Mouse (Mus musculus) CH12.LX (cell line): ENCODE data around the gene Paxip1. TPM values are rescaled to one million over a fixed set of nuclear protein-coding genes. Genes with fewer than 3 reads are reported as not detected.

Experiments
- DNase-seq: peaks from one replicate; pipeline ENCODE4 v3.0.0-alpha.2; 2013; ENCODE audit errors: extremely low read depth
- H3K27ac ChIP-seq: 2 replicates; pipeline ENCODE4 v1.5.1; 2012; ENCODE audit warnings: low read depth, mild to moderate bottlenecking, control low read depth, moderate library complexity; ENCODE audit not compliant: insufficient read depth
- H3K27me3 ChIP-seq: replicated peaks from 2 replicates; pipeline ENCODE3; 2012; ENCODE audit warnings: inconsistent platforms
- H3K36me3 ChIP-seq, 2 experiments: replicated peaks in 1 of 2; 2 replicates each; pipeline versions ENCODE3 to v1.6.1; 2012; ENCODE audit warnings: inconsistent platforms in 1 of 2, low read length in 1 of 2, mild to moderate bottlenecking in 1 of 2, mixed read lengths in 1 of 2, moderate library complexity in 1 of 2; ENCODE audit not compliant: control insufficient read depth in 1 of 2, insufficient read depth in 1 of 2
- H3K4me1 ChIP-seq, 2 experiments: 2 replicates each; pipeline ENCODE4 v1.6.1; 2012; ENCODE audit warnings: inconsistent platforms in 1 of 2, moderate library complexity in 1 of 2; ENCODE audit not compliant: insufficient read depth in 2 of 2, control insufficient read depth in 1 of 2
- H3K4me2 ChIP-seq: 2 replicates; pipeline ENCODE4 v1.6.1; 2012; ENCODE audit warnings: low read depth, mild to moderate bottlenecking, control low read depth; ENCODE audit not compliant: poor library complexity, insufficient read depth, severe bottlenecking
- H3K4me3 ChIP-seq, 3 experiments: fragments of 150-350 bp in 1 of 3; sonication (generic) in 1 of 3; replicated peaks in 1 of 3; 2 replicates each; pipeline versions ENCODE3 to v1.5.1; 2011 to 2012; ENCODE audit warnings: low read depth in 2 of 3, low read length in 2 of 3, mild to moderate bottlenecking in 2 of 3, moderate library complexity in 2 of 3, control low read depth in 1 of 3, improper control_type of control experiment in 1 of 3, inconsistent platforms in 1 of 3, mixed read lengths in 1 of 3; ENCODE audit not compliant: poor library complexity in 1 of 3
- H3K79me2 ChIP-seq: replicated peaks from 2 replicates; pipeline ENCODE4 v1.6.1; 2012; ENCODE audit warnings: mild to moderate bottlenecking, moderate library complexity; ENCODE audit not compliant: control insufficient read depth, poor library complexity, insufficient read depth, severe bottlenecking; ENCODE audit errors: extremely low read depth
- H3K9ac ChIP-seq: 2 replicates; pipeline ENCODE4 v1.6.1; 2012; ENCODE audit warnings: low read depth, mild to moderate bottlenecking, control low read depth, moderate library complexity; ENCODE audit not compliant: insufficient read depth
- H3K9me3 ChIP-seq: replicated peaks from 2 replicates; pipeline ENCODE3; 2012; ENCODE audit warnings: low read length, inconsistent platforms, mixed read lengths
- BHLHE40 ChIP-seq: IDR thresholded peaks from 2 replicates; pipeline ENCODE4 v1.6.1; 2011; ENCODE audit warnings: mild to moderate bottlenecking, low read depth, low read length, improper control_type of control experiment
- CHD1 ChIP-seq: IDR thresholded peaks from 2 replicates; pipeline ENCODE4 v1.6.1; 2012; ENCODE audit warnings: low read depth, low read length, improper control_type of control experiment, inconsistent platforms
- CTCF ChIP-seq, 2 experiments: IDR thresholded peaks in 1 of 2; conservative IDR thresholded peaks in 1 of 2; 2 replicates each; pipeline ENCODE4 v1.5.1; 2011 to 2012; ENCODE audit warnings: low read depth in 2 of 2, low read length in 2 of 2, improper control_type of control experiment in 1 of 2, inconsistent platforms in 1 of 2, mild to moderate bottlenecking in 1 of 2, moderate library complexity in 1 of 2
- E2F4 ChIP-seq: IDR thresholded peaks from 2 replicates; pipeline ENCODE4 v1.6.1; 2011; ENCODE audit warnings: low read depth, low read length, improper control_type of control experiment; ENCODE audit not compliant: insufficient replicate concordance
- ELF1 ChIP-seq: IDR thresholded peaks from 2 replicates; pipeline ENCODE4 v1.6.1; 2014; ENCODE audit warnings: low read depth, mild to moderate bottlenecking, inconsistent platforms, low read length, improper control_type of control experiment
- EP300 ChIP-seq: IDR thresholded peaks from 2 replicates; pipeline ENCODE4 v1.6.1; 2011; ENCODE audit warnings: low read length, improper control_type of control experiment
- ETS1 ChIP-seq: conservative IDR thresholded peaks from 2 replicates; pipeline ENCODE4 v1.6.1; 2012; ENCODE audit warnings: low read depth, mild to moderate bottlenecking, inconsistent platforms, low read length, improper control_type of control experiment, moderate library complexity
- IRF4 ChIP-seq: IDR thresholded peaks from 2 replicates; pipeline ENCODE4 v1.6.1; 2014; ENCODE audit warnings: low read depth, mild to moderate bottlenecking, inconsistent platforms, low read length, improper control_type of control experiment
- JUN ChIP-seq: IDR thresholded peaks from 2 replicates; pipeline ENCODE4 v1.6.1; 2011; ENCODE audit warnings: low read depth, mild to moderate bottlenecking, low read length, improper control_type of control experiment, moderate library complexity; ENCODE audit not compliant: insufficient read depth
- JUND ChIP-seq: conservative IDR thresholded peaks from 2 replicates; pipeline ENCODE4 v1.6.1; 2011; ENCODE audit warnings: low read depth, low read length, improper control_type of control experiment
- MAFK ChIP-seq: IDR thresholded peaks from 2 replicates; pipeline ENCODE4 v1.6.1; 2011; ENCODE audit warnings: low read length, improper control_type of control experiment; ENCODE audit not compliant: insufficient replicate concordance
- MAX ChIP-seq: IDR thresholded peaks from 2 replicates; pipeline ENCODE4 v1.6.1; 2011; ENCODE audit warnings: low read length, improper control_type of control experiment
- MAZ ChIP-seq: IDR thresholded peaks from 2 replicates; pipeline ENCODE4 v1.6.1; 2012; ENCODE audit warnings: low read depth, mild to moderate bottlenecking, inconsistent platforms, low read length, improper control_type of control experiment, moderate library complexity
- MEF2A ChIP-seq: IDR thresholded peaks from 2 replicates; pipeline ENCODE4 v1.6.1; 2014; ENCODE audit warnings: low read depth, mild to moderate bottlenecking, inconsistent platforms, low read length, improper control_type of control experiment, borderline replicate concordance
- MYC ChIP-seq: IDR thresholded peaks from 2 replicates; pipeline ENCODE4 v1.6.1; 2011; ENCODE audit warnings: low read depth, mild to moderate bottlenecking, improper control_type of control experiment, low read length
- NELFE ChIP-seq: IDR thresholded peaks from 2 replicates; pipeline ENCODE4 v1.6.1; 2011; ENCODE audit warnings: low read depth, low read length, improper control_type of control experiment
- NRF1 ChIP-seq: IDR thresholded peaks from 2 replicates; pipeline ENCODE4 v1.6.1; 2014; ENCODE audit warnings: low read depth, mild to moderate bottlenecking, inconsistent platforms, low read length, improper control_type of control experiment, moderate library complexity
- PAX5 ChIP-seq: IDR thresholded peaks from 2 replicates; pipeline ENCODE4 v1.6.1; 2012; ENCODE audit warnings: low read length, inconsistent platforms, mixed read lengths
- RAD21 ChIP-seq: IDR thresholded peaks from 2 replicates; pipeline ENCODE4 v1.6.1; 2011; ENCODE audit warnings: low read depth, mild to moderate bottlenecking, low read length, improper control_type of control experiment, moderate library complexity
- TBP ChIP-seq: conservative IDR thresholded peaks from 2 replicates; pipeline ENCODE4 v1.6.1; 2011; ENCODE audit warnings: low read depth, low read length, improper control_type of control experiment
- TCF12 ChIP-seq: IDR thresholded peaks from 2 replicates; pipeline ENCODE4 v1.6.1; 2014; ENCODE audit warnings: low read depth, mild to moderate bottlenecking, inconsistent platforms, low read length, improper control_type of control experiment
- UBTF ChIP-seq: IDR thresholded peaks from 2 replicates; pipeline ENCODE4 v1.6.1; 2012; ENCODE audit warnings: low read depth, mild to moderate bottlenecking, inconsistent platforms, low read length, improper control_type of control experiment, moderate library complexity
- USF1 ChIP-seq: IDR thresholded peaks from 2 replicates; pipeline ENCODE4 v1.6.1; 2014; ENCODE audit warnings: low read depth, mild to moderate bottlenecking, inconsistent platforms, low read length, improper control_type of control experiment
- USF2 ChIP-seq: conservative IDR thresholded peaks from 2 replicates; pipeline ENCODE4 v1.6.1; 2011; ENCODE audit warnings: low read depth, low read length, improper control_type of control experiment
- ZC3H11A ChIP-seq: IDR thresholded peaks from 2 replicates; pipeline ENCODE4 v1.6.1; 2012; ENCODE audit warnings: low read depth, mild to moderate bottlenecking, inconsistent platforms, low read length, improper control_type of control experiment
- ZKSCAN1 ChIP-seq: IDR thresholded peaks from 2 replicates; pipeline ENCODE4 v1.6.1; 2012; ENCODE audit warnings: low read depth, inconsistent platforms, low read length, improper control_type of control experiment, borderline replicate concordance
- ZMIZ1 ChIP-seq: IDR thresholded peaks from 2 replicates; pipeline ENCODE4 v1.6.1; 2012; ENCODE audit warnings: low read depth, mild to moderate bottlenecking, inconsistent platforms, low read length, improper control_type of control experiment
- ZNF384 ChIP-seq: IDR thresholded peaks from 2 replicates; pipeline ENCODE4 v1.6.1; 2012; ENCODE audit warnings: low read depth, low read length, improper control_type of control experiment, inconsistent platforms
- dilution Hi-C: fragments of 300-500 bp; cut with MboI; formaldehyde crosslinking; loops from 2 replicates; pipeline ENCODE4 v1.14.3; 2020; ENCODE audit warnings: low sequenced_read_pairs; ENCODE audit not compliant: extremely low pct_unique_long_range_greater_than_20kb, extremely low pct_ligation_motif_present
- in situ Hi-C: fragments of 300-500 bp; cut with MboI; formaldehyde crosslinking; loops from 3 replicates; pipeline ENCODE4 v1.14.3; 2019; ENCODE audit warnings: low sequenced_read_pairs, low pct_ligation_motif_present, low pct_unique_long_range_greater_than_20kb, mixed read lengths
- polyA plus RNA-seq: library from polyadenylated mRNA; unstranded; fragments of >175 nt; gene quantifications from 2 replicates; pipeline ENCODE4 v1.2.1, GENCODE M21; 2012; ENCODE audit warnings: low read depth; ENCODE audit not compliant: insufficient read length
- total RNA-seq, 2 experiments: library from RNA; depleted of rRNA; stranded (reverse); fragments of 300-350 nt in 1 of 2; fragments of >200 nt in 1 of 2; gene quantifications; 2 replicates each; pipeline ENCODE4 v1.2.3; 2012 to 2014

The Paxip1 gene
- total and polyA plus RNA-seq, 3 experiments: 30.3 to 55.4 (median 30.3) TPM

DNA sequence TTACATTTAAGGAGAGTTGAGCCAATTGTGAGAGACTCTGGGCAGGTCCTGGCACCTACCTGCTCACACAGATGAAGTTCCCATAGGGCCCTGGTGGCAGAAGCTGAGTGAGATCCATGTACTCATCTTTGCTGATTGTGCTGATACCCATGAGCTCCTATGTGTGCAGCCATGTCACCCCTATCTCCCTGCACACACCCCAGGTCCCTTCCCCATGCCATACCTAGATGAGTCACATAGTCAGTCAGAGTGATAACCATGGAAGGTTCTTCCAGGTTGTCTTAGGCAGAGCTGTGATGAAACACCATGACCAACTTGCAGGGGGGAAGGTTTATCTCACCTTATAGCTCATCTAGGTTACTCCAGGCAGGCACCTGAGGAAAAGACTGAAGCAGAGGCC lies 84.2 kb downstream of the Paxip1 start:
- H3K36me3 ChIP-seq: no peaks in the 10 kb centered on the region
- in situ Hi-C loops: no loop called here
- no peak for TF ChIP-seq PAX5
- TF ChIP-seq EP300: no peak
- TF ChIP-seq TBP: no peak
- no peak for TF ChIP-seq ZMIZ1
- no peak for TF ChIP-seq UBTF
- no peak for TF ChIP-seq NELFE
- TF ChIP-seq NRF1: no peak
- TF ChIP-seq TCF12: no peak
- no peak for TF ChIP-seq MAFK
- TF ChIP-seq MYC: no peak
- no peak for TF ChIP-seq USF1
- TF ChIP-seq MAZ: no peak
- no peak for TF ChIP-seq MAX
- no peak for TF ChIP-seq ZKSCAN1
- TF ChIP-seq, all 38 proteins: peak for 0
- H3K4me1 ChIP-seq: no peaks in the 10 kb centered on the region
- H3K9ac ChIP-seq: no peak overlapping the region
- H3K79me2 ChIP-seq: no peaks in the 10 kb centered on the region
- DNase-seq: no peak
- peaks cover 20% of the 10 kb centered on the region for H3K27me3 ChIP-seq
- no peak overlapping the region for H3K27ac ChIP-seq
- H3K4me2 ChIP-seq: no peak overlapping the region
- dilution Hi-C loops: no loop called here
- no peak overlapping the region for H3K4me3 ChIP-seq
- H3K9me3 ChIP-seq: no peaks in the 10 kb centered on the region

DNA sequence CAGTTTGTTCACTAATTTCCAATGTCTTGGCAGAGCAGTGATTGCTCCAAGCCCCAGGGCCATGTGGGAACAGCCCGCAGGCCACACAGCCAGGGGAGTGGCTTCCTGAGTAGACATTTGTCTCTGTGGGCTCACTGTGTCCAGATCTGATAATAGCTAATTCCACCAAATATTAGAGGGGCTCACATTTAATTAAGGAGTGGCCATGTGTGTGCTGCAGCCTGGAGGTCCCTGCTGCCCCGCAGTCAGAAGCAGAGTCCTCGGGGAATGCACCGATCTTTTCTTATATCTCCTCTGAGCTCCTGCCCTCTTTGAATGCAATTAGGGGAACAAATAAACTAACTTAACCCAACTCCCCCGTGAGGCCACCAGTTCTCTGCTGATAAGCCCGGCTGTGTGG lies 84.9 kb downstream of the Paxip1 start:
- Histone ChIP-seq H3K36me3 (no peaks in the 10 kb centered on the region), H3K4me3 (no peak overlapping the region), H3K27ac (no peak overlapping the region), H3K9ac (no peak overlapping the region), H3K4me2 (no peak overlapping the region), H3K27me3 (peaks cover 20% of the 10 kb centered on the region), H3K9me3 (no peaks in the 10 kb centered on the region), H3K79me2 (no peaks in the 10 kb centered on the region), H3K4me1 (no peaks in the 10 kb centered on the region)
- TF ChIP-seq ZC3H11A (no peak), E2F4 (no peak), ETS1 (no peak), JUN (no peak), CHD1 (no peak), JUND (no peak), ZNF384 (no peak), RAD21 (no peak), NELFE (no peak), UBTF (no peak), USF2 (no peak), ELF1 (no peak), MEF2A (no peak), CTCF (conservative IDR thresholded peaks at IDR 0.05 in 1 of 2, IDR thresholded peaks at IDR 0.05 in 1 of 2; ENCODE audit: low read depth in 2 of 2, low read length in 2 of 2) (no peak), BHLHE40 (no peak), TCF12 (no peak), IRF4 (no peak)
- in situ Hi-C loops (no loop called here), dilution Hi-C loops (no loop called here)
- no peak for DNase-seq
